Mouse (Mus musculus): ENCODE measurements around the gene Wwox.

DNA sequence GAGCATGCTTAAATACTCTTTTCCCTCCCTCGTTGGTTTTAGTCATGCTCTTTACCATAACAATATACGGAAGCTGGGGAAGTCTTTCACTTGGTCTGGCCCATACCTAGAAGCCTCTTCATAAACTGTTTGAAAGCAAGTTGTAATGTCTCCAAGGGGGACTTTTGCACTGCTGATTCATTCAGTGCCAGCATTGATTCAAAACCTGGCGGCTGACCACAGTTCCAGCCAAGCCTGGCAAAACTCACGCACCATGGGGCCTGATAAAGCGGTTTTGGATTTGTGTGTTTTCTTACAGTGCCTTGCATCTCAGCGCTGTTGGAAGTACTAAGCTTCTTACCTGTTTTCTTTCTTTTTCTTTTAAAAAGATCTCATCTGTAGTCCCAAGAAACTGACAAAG lies 834.5 kb downstream of the Wwox start:
- TF ChIP-seq CTCF (IDR thresholded peaks at IDR 0.05; ENCODE audit: insufficient read depth, low read depth, low read length) (no peak), POLR2A (IDR thresholded peaks at IDR 0.05; ENCODE audit: insufficient read depth, low read depth, low read length) (no peak)
